Mouse (Mus musculus) spleen, adult 2 months (tissue): ENCODE data around the gene Cntln.

Experiments used
- CTCF ChIP-seq: fragments of 200-500 bp; IDR thresholded peaks from 2 replicates; pipeline ENCODE4 v1.5.1; 2011; ENCODE audit warnings: mild to moderate bottlenecking, inconsistent platforms; ENCODE audit not compliant: insufficient read depth, insufficient read length, insufficient replicate concordance; ENCODE audit errors: extremely low read depth
- POLR2A ChIP-seq: fragments of 200-500 bp; IDR thresholded peaks from 2 replicates; pipeline ENCODE4 v1.6.1; 2011; ENCODE audit warnings: low read depth, low read length, inconsistent platforms

- TF ChIP-seq POLR2A (no peak), CTCF (no peak)
These were observed 44.6 kb upstream of the Cntln start for GRCm38 (mm10) chr4:84839466-84839865.
